Mouse (Mus musculus): ENCODE data around the gene Tspyl3.
"Not testable (repeated sequence)": the region's sequence is repeated elsewhere in the genome, so short reads cannot be mapped to it uniquely, and the experiment has no call there.

Tspyl3 gene

GRCm38 (mm10) chr2:153224946-153225594 lies at the start of gene Tspyl3:
Gene Tspyl3 (minus strand): TSS chr2:153225441.
- peak; percentile 34 to 50 for DNase-seq

- no peak for DNase-seq
Measured at GRCm38 (mm10) chr2:153274919-153275247, 49.6 kb upstream of the Tspyl3 start.

- not testable (repeated sequence) for DNase-seq
Measured at GRCm38 (mm10) chr2:153274200-153274918, 49.1 kb upstream of the Tspyl3 start.

GRCm38 (mm10) chr2:153270231-153270915 lies 45.1 kb upstream of the Tspyl3 start:
- DNase-seq, result not testable (repeated sequence)

GRCm38 (mm10) chr2:153267331-153267730 lies 42.1 kb upstream of the Tspyl3 start:
- no peak for DNase-seq

GRCm38 (mm10) chr2:153263053-153263452 lies 37.8 kb upstream of the Tspyl3 start:
- no peak for DNase-seq

- DNase-seq, result no peak
Measured at GRCm38 (mm10) chr2:153259864-153260674, 34.8 kb upstream of the Tspyl3 start.

GRCm38 (mm10) chr2:153259030-153259863 lies 34.0 kb upstream of the Tspyl3 start:
- DNase-seq, result no peak

GRCm38 (mm10) chr2:153256604-153257003 lies 31.4 kb upstream of the Tspyl3 start:
- DNase-seq, result no peak

GRCm38 (mm10) chr2:153249751-153250150 lies 24.5 kb upstream of the Tspyl3 start:
- DNase-seq, result no peak

GRCm38 (mm10) chr2:153242156-153242555 lies 16.9 kb upstream of the Tspyl3 start:
- DNase-seq, result no peak

GRCm38 (mm10) chr2:153241250-153242014 lies 16.2 kb upstream of the Tspyl3 start, which contains the start of the genes Plagl2 and Pofut1:
Gene Plagl2 (minus strand): TSS chr2:153241426.
Gene Pofut1 (plus strand): TSS chr2:153241533.
- DNase-seq, result peak; percentile 91 to 92

- peak in 1 of 2 experiments; percentile 32 for DNase-seq
Measured at GRCm38 (mm10) chr2:153240701-153241235, 15.5 kb upstream of the Tspyl3 start.

- DNase-seq, result no peak
Measured at GRCm38 (mm10) chr2:153239860-153240480, 14.7 kb upstream of the Tspyl3 start.

GRCm38 (mm10) chr2:153239021-153239859 lies 14.0 kb upstream of the Tspyl3 start:
- peak in 1 of 2 experiments; percentile 55 for DNase-seq

- DNase-seq, result peak in 1 of 2 experiments; percentile 63
Measured at GRCm38 (mm10) chr2:153238406-153238805, 13.2 kb upstream of the Tspyl3 start.

GRCm38 (mm10) chr2:153237891-153238290 lies 12.7 kb upstream of the Tspyl3 start:
- DNase-seq, result no peak

- DNase-seq, result no peak
Measured at GRCm38 (mm10) chr2:153237193-153237592, 12.0 kb upstream of the Tspyl3 start.

- no peak for DNase-seq
Measured at GRCm38 (mm10) chr2:153228523-153228922, 3.3 kb upstream of the Tspyl3 start.

Measured in lung, adult 18-20 months (tissue).